Mouse (Mus musculus): Measurements from ENCODE around the gene Ttl.

Gene Ttl

GRCm38 (mm10) chr2:129065437-129066282, at the start of gene Ttl:
Gene Ttl, plus strand, starts transcription at chr2:129065942.
- DNase-seq (ENCODE audit: low read depth, low spot score) = peak; percentile 52

DNA sequence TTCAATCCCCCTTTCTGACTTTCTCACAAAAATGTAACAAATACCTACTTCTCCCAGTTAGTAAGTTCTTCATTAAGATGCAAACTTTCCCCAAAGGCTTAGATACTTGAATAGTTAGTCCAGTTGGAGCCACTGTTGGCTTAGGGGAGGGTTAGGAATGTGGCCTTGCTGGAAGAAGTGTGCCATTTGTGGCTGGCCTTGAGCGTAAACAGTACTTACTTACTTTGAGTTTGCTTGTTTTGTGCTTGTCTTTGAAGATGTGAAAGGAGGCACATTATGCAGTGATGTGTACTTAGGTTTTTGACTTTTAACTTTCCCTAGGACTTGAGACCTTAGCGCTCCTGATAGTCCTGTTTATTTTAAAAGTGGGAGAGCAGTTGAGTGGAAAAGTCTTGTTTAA, 45.6 kb upstream of the Ttl start:
- DNase-seq (ENCODE audit: low read depth, low spot score) = no peak

- DNase-seq (ENCODE audit: low read depth, low spot score) = no peak
Measured at GRCm38 (mm10) chr2:129024820-129025219, 40.9 kb upstream of the Ttl start.

GRCm38 (mm10) chr2:129035381-129035780, 30.4 kb upstream of the Ttl start:
- DNase-seq (ENCODE audit: low read depth, low spot score) = no peak

GRCm38 (mm10) chr2:129038426-129038936, 27.3 kb upstream of the Ttl start:
- no peak for DNase-seq (ENCODE audit: low read depth, low spot score)

DNA sequence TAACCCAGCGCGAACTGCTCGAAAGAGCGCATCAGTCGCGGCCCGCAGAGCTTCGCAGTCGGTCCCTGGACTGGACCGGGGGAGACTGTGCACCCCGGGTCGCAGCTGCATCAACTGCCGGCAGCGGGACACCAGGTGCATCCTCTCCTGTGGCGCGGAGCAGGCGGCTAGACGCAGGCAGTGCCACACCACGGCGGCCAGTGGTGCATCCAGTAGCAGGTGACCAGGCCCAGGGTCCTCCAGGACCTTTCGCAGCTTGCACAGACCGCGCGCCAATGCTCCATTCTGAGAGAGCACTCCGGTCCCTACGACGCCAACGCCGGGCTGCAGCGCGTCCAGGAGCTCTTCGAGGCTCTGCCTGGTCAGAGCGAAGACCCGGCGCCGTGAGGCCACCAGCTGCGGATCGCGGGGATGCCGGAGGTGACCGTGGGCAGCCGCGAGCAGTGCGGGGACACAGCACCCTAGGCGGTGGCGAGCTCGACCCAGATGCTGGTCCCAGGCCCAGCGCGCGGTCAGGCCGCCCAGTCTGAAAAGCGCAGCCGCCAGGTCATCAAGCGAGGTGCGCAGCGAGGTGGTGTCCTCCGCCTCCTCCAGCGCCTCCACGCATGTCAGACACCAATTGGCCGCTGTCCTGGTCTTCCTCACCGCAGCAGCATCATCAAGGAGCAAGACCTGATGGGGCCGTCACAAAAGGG, 26.7 kb upstream of the Ttl start:
- DNase-seq (ENCODE audit: low read depth, low spot score) = no peak

DNA sequence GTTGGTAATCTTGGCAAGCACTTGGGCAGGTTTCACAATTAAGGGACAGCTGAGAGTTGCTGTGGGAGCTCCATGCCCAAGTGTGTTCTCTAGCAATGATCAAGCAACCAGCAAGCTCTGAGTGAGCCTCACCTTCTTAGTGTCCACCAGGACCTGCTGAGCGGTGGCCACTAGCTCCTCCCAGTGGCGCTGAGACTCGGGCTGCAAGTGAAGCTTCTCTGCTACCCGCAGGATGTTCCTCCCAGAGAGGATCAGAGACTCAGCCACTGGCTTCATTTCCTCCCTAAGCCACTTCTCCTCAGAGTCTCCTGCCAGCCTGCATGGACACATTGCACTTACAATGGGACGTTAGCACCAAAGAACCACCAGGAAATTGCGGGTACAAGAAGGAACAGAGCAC, 25.2 kb upstream of the Ttl start:
- DNase-seq (ENCODE audit: low read depth, low spot score) = no peak

- DNase-seq (ENCODE audit: low read depth, low spot score) = no peak
Measured at GRCm38 (mm10) chr2:129046172-129046845, 19.4 kb upstream of the Ttl start.

GRCm38 (mm10) chr2:129046846-129047196, 18.9 kb upstream of the Ttl start:
- no peak for DNase-seq (ENCODE audit: low read depth, low spot score)

DNA sequence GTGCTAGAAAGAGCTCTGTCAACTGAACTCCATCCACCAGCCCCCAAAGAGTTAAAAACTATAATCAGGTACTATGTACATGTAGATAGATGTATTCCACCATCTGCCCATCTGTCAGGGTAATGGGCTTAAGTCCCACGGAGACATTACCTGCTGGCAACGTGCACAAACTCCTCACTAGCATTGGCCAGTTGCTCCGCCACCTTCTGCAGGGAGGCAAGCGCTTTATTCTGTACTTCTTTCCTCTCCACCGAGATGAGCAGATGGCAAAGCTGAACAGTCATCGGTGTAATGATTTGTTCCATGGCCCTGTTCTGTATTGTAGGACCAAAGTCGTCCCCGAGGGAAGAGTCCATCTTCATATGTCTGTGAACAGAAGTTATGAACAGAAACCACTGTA, 17.9 kb upstream of the Ttl start, which contains the start of gene Vinac1:
Gene Vinac1 (minus strand): TSS at position 362 of the 400 bp plus-strand sequence.
- DNase-seq (ENCODE audit: low read depth, low spot score) = no peak

DNA sequence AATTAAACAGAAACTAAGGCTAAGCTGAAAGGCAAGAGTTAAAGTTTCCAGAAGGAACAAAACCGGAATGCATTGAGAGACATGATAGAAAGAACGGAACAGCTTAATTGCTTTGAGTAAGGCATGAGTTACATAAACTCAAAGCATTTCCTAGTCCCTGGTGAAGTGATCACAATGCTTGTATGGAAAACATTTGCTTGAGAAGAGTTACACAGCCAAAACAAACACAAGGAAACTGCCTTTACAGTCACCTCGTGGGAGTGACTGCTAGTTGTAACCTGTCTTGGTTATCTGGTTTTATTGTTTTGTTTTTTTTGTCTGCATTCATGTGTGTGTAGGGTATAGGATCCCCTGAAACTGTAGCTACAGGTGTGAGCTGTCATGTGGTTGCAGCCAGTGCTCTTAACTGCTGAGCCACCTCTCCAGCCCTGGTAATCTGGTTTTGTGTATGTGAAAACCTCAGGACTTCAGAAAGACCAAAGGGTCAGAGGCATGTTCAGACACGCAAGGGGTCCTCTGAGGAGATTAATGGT, 13.2 kb upstream of the Ttl start:
- no peak for DNase-seq (ENCODE audit: low read depth, low spot score)

DNA sequence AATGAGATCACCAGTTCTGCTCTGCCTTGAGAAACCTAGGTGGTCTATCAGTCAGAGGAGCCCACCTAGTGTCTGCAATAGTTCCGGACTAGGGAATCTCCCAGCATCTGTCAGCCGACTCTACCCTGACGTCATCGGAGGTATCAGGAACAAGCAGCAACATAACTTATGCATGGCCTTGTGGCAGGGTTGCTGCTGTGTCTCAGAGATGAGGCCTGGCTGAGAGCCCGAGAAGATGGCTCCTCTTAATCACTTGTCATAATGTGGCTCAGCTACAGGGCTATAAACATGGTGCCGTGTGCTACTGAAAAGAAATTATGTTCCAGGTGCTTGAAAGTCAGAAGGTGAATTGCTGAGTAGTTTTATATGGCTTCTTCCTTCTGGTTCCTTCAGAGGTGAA, 10.0 kb upstream of the Ttl start:
- DNase-seq (ENCODE audit: low read depth, low spot score) = no peak

DNA sequence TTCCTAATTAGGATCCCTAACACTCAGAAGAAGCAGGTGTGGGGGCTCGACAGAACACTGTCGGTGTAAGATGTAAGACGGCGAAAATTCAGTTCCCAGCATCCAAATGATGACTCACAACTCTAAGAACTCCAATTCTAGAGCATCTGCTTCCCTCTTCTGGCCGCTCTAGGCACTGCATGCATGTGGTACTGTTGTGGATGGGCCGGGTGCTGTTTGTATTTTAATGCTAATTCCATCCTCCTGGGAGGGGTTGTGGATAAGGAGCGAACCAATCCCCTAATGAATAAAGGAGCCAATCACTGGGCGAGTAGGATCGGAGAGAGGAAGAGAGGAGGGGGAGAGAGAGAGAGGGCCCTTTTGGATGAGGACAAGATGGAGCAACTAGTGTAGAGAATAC, 9.1 kb upstream of the Ttl start:
- DNase-seq (ENCODE audit: low read depth, low spot score) = no peak

DNA sequence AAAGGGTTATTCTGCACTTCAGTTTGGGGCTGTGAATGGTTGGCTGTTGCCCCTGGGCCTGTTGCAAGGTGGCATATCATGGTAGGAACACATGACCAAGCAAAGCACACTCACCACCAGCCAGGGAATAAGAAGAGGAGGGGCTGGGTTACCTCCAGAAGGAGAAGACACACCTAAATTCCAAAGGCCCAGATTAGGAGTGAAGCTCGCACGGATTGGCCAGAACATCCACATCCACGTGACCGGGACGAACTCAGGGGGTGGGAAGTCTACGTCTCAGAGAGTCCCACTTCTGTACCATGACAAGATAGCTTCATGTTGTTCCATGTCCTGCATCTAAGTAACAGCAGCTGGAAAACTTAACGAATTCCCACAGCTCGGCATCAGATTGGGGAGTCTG, 8.5 kb upstream of the Ttl start:
- no peak for DNase-seq (ENCODE audit: low read depth, low spot score)

DNA sequence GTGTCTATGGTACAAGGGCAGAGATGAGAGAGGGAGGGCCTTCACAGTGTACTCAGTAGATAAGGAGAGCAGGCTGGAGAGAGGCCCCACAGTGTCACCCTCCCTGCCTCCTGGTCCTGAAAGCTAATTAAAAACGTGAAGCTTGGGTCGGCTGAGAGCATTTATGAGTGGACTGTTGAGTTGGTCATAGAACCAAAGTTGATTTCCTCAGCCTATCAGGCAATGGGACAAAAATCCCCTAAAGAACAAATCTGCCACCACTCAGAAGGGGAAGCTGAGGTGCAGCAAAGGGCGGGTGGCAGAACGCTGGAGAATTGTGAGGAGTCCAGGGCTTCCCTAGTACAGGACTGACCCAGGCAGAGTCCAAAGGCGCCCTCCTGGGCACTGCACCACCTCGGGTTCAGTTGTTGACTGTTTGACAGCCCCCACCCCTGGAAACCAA, 7.8 kb upstream of the Ttl start:
- no peak for DNase-seq (ENCODE audit: low read depth, low spot score)

GRCm38 (mm10) chr2:129061456-129062059, 4.2 kb upstream of the Ttl start:
- DNase-seq (ENCODE audit: low read depth, low spot score) = no peak

- DNase-seq (ENCODE audit: low read depth, low spot score) = no peak
Measured at GRCm38 (mm10) chr2:129066326-129066725, 584 bp downstream of the Ttl start.

GRCm38 (mm10) chr2:129070296-129070695, 4.6 kb downstream of the Ttl start:
- no peak for DNase-seq (ENCODE audit: low read depth, low spot score)

DNA sequence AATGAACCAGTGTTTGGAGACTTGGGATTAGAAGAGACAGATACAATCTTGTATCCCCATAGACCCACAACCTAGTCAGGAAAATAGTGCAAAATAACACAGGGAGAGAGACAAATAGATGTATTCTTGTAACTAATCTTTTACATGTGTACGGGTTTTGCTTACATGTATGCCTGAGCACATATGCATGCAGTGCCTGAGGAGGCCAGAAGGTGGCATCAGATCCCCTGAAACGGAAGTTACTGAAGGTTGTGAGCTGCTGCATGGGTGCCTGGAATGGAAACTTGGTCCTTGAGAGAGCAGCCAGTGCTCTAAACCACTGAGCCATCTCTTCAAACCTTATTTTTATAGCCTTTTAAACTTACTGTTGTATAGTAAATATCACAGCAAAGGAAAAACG, 12.6 kb downstream of the Ttl start:
- no peak for DNase-seq (ENCODE audit: low read depth, low spot score)

DNA sequence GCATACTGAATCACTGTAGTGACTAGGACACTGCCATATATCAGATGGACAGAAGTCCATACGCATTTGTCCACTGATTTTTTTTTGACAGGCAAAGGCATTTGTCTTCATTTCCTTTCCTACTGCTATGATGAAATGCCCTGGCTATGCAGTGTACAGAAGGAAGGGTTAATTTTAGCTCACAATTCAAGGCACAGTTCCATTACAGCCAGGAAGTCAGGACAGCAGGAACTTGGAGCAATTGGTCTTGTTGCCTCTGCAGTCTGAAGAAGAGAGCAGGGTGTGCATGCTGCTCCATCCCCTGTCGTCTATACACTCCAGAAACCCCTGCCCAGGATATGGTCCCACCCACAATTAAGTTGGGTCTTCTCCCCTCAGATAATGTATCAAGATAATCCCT, 13.5 kb downstream of the Ttl start:
- DNase-seq (ENCODE audit: low read depth, low spot score) = no peak

- no peak for DNase-seq (ENCODE audit: low read depth, low spot score)
Measured at GRCm38 (mm10) chr2:129081097-129081496, 15.4 kb downstream of the Ttl start.

DNA sequence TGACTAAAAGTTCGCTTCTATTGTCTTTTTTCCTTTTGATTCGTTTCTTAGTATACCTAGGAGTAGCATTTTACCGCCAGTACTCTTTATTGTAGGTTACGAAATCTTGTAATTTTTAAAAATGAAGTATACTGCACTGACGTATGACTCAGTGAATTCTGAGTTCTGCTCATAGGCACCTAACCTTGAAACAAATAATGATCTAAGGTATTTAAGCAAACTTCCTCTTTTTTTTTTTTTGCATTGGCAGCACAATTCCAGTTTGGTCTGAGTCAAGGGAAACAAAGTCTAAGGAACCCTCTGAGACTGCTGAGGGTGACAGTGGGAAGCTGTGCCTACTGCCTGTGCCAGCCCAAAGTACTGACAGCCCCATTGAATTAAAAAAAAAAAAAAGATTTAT, 17.8 kb downstream of the Ttl start:
- no peak for DNase-seq (ENCODE audit: low read depth, low spot score)

All from c-Kit-negative CD71-positive TER-119-positive erythroid progenitor cells, embryonic 14.5 days (primary cell).